Mouse (Mus musculus) midbrain, embryonic 15.5 days (tissue): Measurements from ENCODE around the gene Dnajc16. TPM values are rescaled to one million over a fixed set of nuclear protein-coding genes. Genes with fewer than 3 reads are reported as not detected.

Experiments
- ATAC-seq: fragments of 200-750 bp; cut with Nextera tagmentation; replicated peaks from 2 replicates; pipeline ENCODE4 v1.8.0; 2017; ENCODE audit warnings: moderate TSS enrichment
- H3K27ac ChIP-seq: fragments of 300-500 bp; sonication (generic); 2 replicates; pipeline ENCODE4 v1.5.1; 2015; ENCODE audit warnings: mild to moderate bottlenecking, inconsistent platforms
- H3K27me3 ChIP-seq: fragments of 300-500 bp; sonication (generic); replicated peaks from 2 replicates; pipeline ENCODE4 v1.6.1; 2015; ENCODE audit warnings: inconsistent platforms
- H3K36me3 ChIP-seq: fragments of 300-500 bp; sonication (generic); replicated peaks from 2 replicates; pipeline ENCODE4 v1.6.1; 2015; ENCODE audit warnings: inconsistent platforms
- H3K4me1 ChIP-seq: fragments of 300-500 bp; sonication (generic); 2 replicates; pipeline ENCODE4 v1.6.1; 2015; ENCODE audit warnings: inconsistent platforms
- H3K4me2 ChIP-seq: fragments of 300-500 bp; sonication (generic); 2 replicates; pipeline ENCODE4 v1.6.1; 2015; ENCODE audit warnings: inconsistent platforms, mild to moderate bottlenecking, moderate library complexity
- H3K4me3 ChIP-seq: fragments of 300-500 bp; sonication (generic); 2 replicates; pipeline ENCODE4 v1.5.1; 2015; ENCODE audit warnings: mild to moderate bottlenecking, inconsistent platforms
- H3K9ac ChIP-seq: fragments of 300-500 bp; sonication (generic); 2 replicates; pipeline ENCODE4 v1.6.1; 2015; ENCODE audit warnings: mild to moderate bottlenecking, inconsistent platforms
- H3K9me3 ChIP-seq: fragments of 300-500 bp; sonication (generic); 2 replicates; pipeline ENCODE4 v1.6.1; 2016; ENCODE audit warnings: inconsistent platforms
- WGBS: fragments of 180-500 bp; shearing (Covaris S2); methylation state at CpG from one replicate; pipeline ENCODE4 v1.1.7; 2015; ENCODE audit warnings: mixed read lengths; 5-methylcytosine and 5-hydroxymethylcytosine counted together
- polyA plus RNA-seq: library from polyadenylated mRNA; unstranded; fragments of >200 nt; fragmentation: Nextera tagmentation; extraction: Ambion mirVana; gene quantifications from 2 replicates; pipeline ENCODE4 v1.2.1, GENCODE M21; 2015

The Dnajc16 gene
- polyA plus RNA-seq, result 6.5 and 6.6 TPM in 2 replicates

DNA sequence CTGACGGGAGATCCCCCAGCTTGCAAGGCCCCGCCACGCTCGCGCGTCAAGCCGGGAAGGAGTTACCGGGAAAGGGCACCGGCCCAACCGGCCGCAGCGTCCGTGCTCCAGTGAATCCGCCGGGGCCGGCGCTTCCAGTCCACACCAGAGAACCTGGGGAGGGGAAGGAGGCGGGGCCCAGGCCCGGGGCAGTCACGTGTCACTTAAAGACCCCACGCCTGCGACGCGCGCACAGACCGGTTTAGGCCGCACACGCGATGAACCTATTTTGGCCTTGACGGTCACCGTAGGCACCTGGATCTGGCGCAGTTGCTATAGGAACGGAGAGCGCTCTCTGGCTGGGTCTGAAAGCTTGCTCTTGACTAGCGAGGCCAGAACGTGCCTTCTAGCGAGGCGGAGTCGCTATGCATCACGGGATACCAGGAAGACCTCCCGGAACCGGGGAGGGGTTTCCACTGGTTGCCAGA lies at the start of gene Dnajc16:
Gene Dnajc16, minus strand, starts transcription at position 408 of the 467 bp plus-strand sequence.
- Histone ChIP-seq H3K9me3 (no peaks in the 10 kb centered on the region), H3K4me3 (peak within 1 kb of the TSS; percentile 82), H3K27me3 (no peaks in the 10 kb centered on the region), H3K4me1 (peaks cover 28% of the 10 kb centered on the region), H3K27ac (peak within 1 kb of the TSS; percentile 86), H3K4me2 (peak within 1 kb of the TSS; percentile 85), H3K36me3 (0 out of 2 replicates have a peak, but pooled peaks cover 5% of the 10 kb centered on the region), H3K9ac (peak within 1 kb of the TSS; percentile 92)
- WGBS, result under 1% methylated on average over 42 of the region's 42 CpGs
- peak; percentile 93 for ATAC-seq

DNA sequence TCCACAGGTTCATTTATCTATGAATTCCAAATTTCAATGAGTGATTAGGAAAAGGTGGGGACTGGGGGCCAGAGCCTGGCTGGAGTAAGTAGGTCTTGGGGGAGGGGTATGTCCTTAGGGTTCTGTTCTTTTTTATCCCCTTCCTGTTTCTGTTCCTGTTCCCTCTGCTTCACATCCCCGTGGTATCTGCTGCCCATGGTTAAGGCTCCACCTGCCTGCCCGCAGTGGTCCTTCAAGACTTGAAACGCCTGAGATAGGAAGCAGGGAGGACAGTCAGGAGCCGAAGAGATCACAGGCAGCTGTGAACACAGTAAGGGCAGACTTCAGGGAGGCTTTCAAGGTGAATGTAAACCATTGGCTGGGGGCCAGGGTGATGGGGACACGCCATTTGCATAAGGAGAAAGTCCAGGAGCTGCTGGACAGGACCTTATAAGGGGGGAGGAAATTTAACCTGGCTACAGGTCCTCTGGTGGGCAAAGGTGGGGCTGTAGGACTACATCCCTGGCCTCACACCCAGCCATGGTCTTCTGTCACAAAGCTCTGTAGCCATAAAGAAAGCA lies 43.9 kb upstream of the Dnajc16 start:
- Histone ChIP-seq H3K9ac (no peak overlapping the region), H3K4me1 (no peaks in the 10 kb centered on the region), H3K27ac (no peak overlapping the region), H3K4me3 (no peak overlapping the region), H3K36me3 (no peaks in the 10 kb centered on the region), H3K9me3 (no peaks in the 10 kb centered on the region), H3K27me3 (no peaks in the 10 kb centered on the region), H3K4me2 (no peak overlapping the region)
- no peak for ATAC-seq
- WGBS, result 75% methylated on average over 5 of the region's 5 CpGs

GRCm38 (mm10) chr4:141833911-141834310 lies 43.2 kb upstream of the Dnajc16 start:
- Histone ChIP-seq H3K36me3 (no peaks in the 10 kb centered on the region), H3K4me2 (no peak overlapping the region), H3K27me3 (no peaks in the 10 kb centered on the region), H3K9ac (no peak overlapping the region), H3K4me1 (no peaks in the 10 kb centered on the region), H3K9me3 (no peaks in the 10 kb centered on the region), H3K27ac (no peak overlapping the region), H3K4me3 (no peak overlapping the region)
- ATAC-seq, result no peak
- 46% methylated on average over 1 of the region's 1 CpGs for WGBS

- Histone ChIP-seq H3K4me1 (no peaks in the 10 kb centered on the region), H3K4me3 (no peak overlapping the region), H3K9me3 (no peaks in the 10 kb centered on the region), H3K27ac (no peak overlapping the region), H3K4me2 (no peak overlapping the region), H3K9ac (no peak overlapping the region), H3K36me3 (no peaks in the 10 kb centered on the region), H3K27me3 (no peaks in the 10 kb centered on the region)
- WGBS, result 81% methylated on average over 7 of the region's 7 CpGs
- ATAC-seq, result no peak
Measured at GRCm38 (mm10) chr4:141831361-141831760, 40.6 kb upstream of the Dnajc16 start.

DNA sequence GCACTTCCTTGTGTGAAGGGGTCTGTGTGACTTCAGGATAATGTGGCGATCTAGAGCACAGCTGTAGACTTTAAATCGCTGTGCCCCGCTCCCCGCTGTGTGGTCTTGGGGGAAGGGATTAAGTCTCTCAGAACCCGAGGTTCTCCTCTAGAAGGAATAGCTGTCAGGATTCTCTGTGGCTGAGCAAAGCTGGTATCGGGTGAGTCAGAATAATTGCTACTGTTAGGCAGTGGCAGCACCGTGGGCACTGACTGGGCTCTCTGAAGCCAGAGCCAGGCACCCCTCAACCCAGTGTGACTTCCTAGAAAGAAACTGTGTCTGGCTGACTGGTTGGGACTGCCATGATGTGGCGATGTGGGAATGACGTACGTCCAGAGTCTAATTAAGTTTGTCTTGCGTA lies 39.6 kb upstream of the Dnajc16 start:
- H3K9me3 ChIP-seq, result no peaks in the 10 kb centered on the region
- H3K4me2 ChIP-seq, result no peak overlapping the region
- 43% methylated on average over 11 of the region's 11 CpGs for whole genome bisulfite sequencing
- no peak for ATAC-seq
- H3K36me3 ChIP-seq, result no peaks in the 10 kb centered on the region
- H3K4me3 ChIP-seq, result no peak overlapping the region
- no peak overlapping the region for H3K27ac ChIP-seq
- no peaks in the 10 kb centered on the region for H3K27me3 ChIP-seq
- no peaks in the 10 kb centered on the region for H3K4me1 ChIP-seq
- H3K9ac ChIP-seq, result no peak overlapping the region

DNA sequence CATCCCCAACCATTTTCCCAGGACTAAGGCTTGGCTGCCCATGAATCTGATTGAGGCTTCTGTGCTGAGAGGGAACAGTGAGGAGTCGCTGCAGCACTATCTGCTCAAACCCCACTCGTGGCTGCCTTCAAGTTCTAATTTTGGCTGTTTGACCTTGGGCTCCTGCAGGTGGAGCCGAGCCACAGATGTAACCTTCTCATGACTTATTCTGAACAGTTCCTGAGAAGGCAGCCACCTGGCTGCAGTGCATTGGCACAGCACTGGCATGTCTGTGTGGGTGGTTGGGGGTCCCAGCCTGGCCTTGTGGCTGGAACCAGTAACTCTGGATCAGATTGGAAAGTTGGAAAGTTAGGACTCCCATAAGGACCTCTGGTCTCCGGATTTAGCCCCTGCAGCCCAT lies 37.4 kb upstream of the Dnajc16 start:
- 86% methylated on average over 4 of the region's 4 CpGs for WGBS
- Histone ChIP-seq H3K9ac (no peak overlapping the region), H3K4me3 (no peak overlapping the region), H3K36me3 (no peaks in the 10 kb centered on the region), H3K4me1 (no peaks in the 10 kb centered on the region), H3K27me3 (no peaks in the 10 kb centered on the region), H3K27ac (no peak overlapping the region), H3K9me3 (no peaks in the 10 kb centered on the region), H3K4me2 (no peak overlapping the region)
- no peak for ATAC-seq

DNA sequence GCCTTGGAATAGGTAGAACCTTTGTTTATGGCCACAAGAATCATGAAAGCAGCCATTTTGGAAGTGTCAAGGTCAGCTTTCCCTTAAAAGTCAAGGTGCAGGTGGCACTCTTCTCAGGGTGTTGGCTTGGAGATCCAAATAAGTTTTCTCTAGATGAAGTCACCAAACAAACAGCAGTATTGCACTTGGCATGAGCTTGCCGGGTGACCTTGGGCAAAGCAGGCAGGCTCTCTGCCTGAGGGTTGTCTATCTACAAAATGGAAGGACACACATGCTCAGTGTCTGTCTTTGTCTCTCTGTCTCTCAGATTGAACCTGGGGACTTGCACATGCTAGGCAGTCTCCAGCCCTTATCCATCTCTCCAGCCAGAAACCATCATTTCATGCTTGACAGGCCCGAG lies 36.7 kb upstream of the Dnajc16 start:
- Histone ChIP-seq H3K4me3 (no peak overlapping the region), H3K9ac (no peak overlapping the region), H3K36me3 (no peaks in the 10 kb centered on the region), H3K27ac (no peak overlapping the region), H3K4me2 (no peak overlapping the region), H3K27me3 (no peaks in the 10 kb centered on the region), H3K9me3 (no peaks in the 10 kb centered on the region), H3K4me1 (no peaks in the 10 kb centered on the region)
- no peak for ATAC-seq
- 98% methylated on average over 2 of the region's 2 CpGs for WGBS

DNA sequence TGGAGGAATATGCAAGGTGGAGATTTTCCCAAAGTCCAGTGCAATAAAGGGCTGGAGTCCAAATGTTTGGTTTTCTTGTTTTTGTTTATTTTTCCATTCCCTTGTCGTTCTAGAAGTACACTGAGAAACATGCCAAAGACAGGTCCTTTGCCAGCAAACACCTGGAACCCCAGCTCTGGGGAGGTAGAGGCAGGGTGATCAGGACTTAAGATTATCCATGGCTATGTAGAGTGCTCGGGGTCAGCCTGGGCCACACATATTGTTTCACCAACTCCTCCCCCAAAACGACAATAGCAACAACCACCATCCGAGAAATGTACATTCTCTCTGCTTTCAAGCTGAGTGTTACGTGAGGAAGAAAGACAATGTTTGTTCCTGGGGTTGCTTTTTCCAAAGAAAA lies 35.3 kb upstream of the Dnajc16 start, which contains the start of gene Cela2a:
Gene Cela2a, minus strand, starts transcription at position 101 of the 400 bp plus-strand sequence.
- ATAC-seq, result no peak
- no peaks in the 10 kb centered on the region for H3K27me3 ChIP-seq
- WGBS, result 59% methylated on average over 5 of the region's 5 CpGs
- no peaks in the 10 kb centered on the region for H3K36me3 ChIP-seq
- no peak within 1 kb of the TSS for H3K9ac ChIP-seq
- no peak within 1 kb of the TSS for H3K27ac ChIP-seq
- H3K4me1 ChIP-seq, result no peaks in the 10 kb centered on the region
- H3K4me3 ChIP-seq, result no peak within 1 kb of the TSS
- no peaks in the 10 kb centered on the region for H3K9me3 ChIP-seq
- H3K4me2 ChIP-seq, result no peak within 1 kb of the TSS

DNA sequence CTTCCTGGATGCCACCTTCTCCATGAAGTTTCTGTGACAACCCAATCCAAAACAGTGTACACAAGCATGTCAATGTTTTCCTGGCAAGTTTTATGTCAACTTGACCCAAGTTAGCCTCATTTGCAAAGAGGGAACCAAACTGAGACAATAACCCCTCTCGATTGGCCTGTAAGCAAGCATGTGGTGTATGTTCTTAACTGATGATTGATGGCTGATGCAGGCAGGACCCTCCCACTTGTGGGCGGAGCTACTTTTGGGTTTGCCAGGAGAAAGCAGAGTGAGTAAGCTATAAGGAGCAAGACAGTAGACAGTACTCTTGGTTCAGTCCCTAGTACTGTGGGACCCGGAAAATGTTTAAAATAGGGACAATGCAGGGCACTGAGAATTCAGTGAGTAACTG lies 32.2 kb upstream of the Dnajc16 start:
- no peak overlapping the region for H3K4me3 ChIP-seq
- no peak overlapping the region for H3K27ac ChIP-seq
- 64% methylated on average over 3 of the region's 3 CpGs for WGBS
- no peak overlapping the region for H3K9ac ChIP-seq
- H3K4me1 ChIP-seq, result no peaks in the 10 kb centered on the region
- no peaks in the 10 kb centered on the region for H3K9me3 ChIP-seq
- H3K4me2 ChIP-seq, result no peak overlapping the region
- H3K36me3 ChIP-seq, result no peaks in the 10 kb centered on the region
- H3K27me3 ChIP-seq, result no peaks in the 10 kb centered on the region
- ATAC-seq, result no peak

DNA sequence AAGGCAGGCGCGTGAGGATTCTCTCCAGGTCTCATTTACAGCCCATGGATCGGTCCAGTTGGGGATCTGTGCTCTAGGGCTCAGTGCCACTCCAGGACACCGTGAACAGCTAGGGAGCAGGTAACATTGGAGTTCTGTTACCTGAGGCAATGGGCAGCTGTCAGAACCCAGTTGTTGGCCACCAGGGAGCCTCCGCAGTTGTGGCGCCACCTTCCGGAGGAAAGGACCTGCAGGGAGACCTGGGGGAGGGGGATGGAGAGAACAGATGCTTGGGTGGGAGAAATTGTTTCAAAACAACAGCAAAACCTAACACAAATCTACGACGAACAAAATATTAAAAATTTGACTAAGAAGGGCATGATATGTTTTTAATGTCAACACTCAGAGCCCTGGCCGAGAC lies 31.4 kb upstream of the Dnajc16 start:
- H3K9ac ChIP-seq, result no peak overlapping the region
- H3K27ac ChIP-seq, result no peak overlapping the region
- 80% methylated on average over 10 of the region's 10 CpGs for WGBS
- H3K4me2 ChIP-seq, result no peak overlapping the region
- no peak overlapping the region for H3K4me3 ChIP-seq
- no peak for ATAC-seq
- H3K4me1 ChIP-seq, result no peaks in the 10 kb centered on the region
- no peaks in the 10 kb centered on the region for H3K9me3 ChIP-seq
- H3K27me3 ChIP-seq, result no peaks in the 10 kb centered on the region
- H3K36me3 ChIP-seq, result no peaks in the 10 kb centered on the region

- Histone ChIP-seq H3K4me3 (no peak overlapping the region), H3K9me3 (no peaks in the 10 kb centered on the region), H3K27ac (no peak overlapping the region), H3K27me3 (no peaks in the 10 kb centered on the region), H3K4me1 (no peaks in the 10 kb centered on the region), H3K9ac (no peak overlapping the region), H3K4me2 (no peak overlapping the region), H3K36me3 (no peaks in the 10 kb centered on the region)
- WGBS, result 81% methylated on average over 3 of the region's 3 CpGs
- no peak for ATAC-seq
Measured at GRCm38 (mm10) chr4:141821178-141821577, 30.4 kb upstream of the Dnajc16 start.

GRCm38 (mm10) chr4:141819316-141819715 lies 28.6 kb upstream of the Dnajc16 start:
- Histone ChIP-seq H3K4me1 (no peaks in the 10 kb centered on the region), H3K36me3 (no peaks in the 10 kb centered on the region; the same call in 1 of the 2 replicates), H3K4me2 (no peak overlapping the region), H3K27ac (no peak overlapping the region), H3K4me3 (no peak overlapping the region), H3K27me3 (no peaks in the 10 kb centered on the region), H3K9me3 (no peaks in the 10 kb centered on the region), H3K9ac (no peak overlapping the region)
- 94% methylated on average over 7 of the region's 7 CpGs for WGBS
- ATAC-seq, result no peak

DNA sequence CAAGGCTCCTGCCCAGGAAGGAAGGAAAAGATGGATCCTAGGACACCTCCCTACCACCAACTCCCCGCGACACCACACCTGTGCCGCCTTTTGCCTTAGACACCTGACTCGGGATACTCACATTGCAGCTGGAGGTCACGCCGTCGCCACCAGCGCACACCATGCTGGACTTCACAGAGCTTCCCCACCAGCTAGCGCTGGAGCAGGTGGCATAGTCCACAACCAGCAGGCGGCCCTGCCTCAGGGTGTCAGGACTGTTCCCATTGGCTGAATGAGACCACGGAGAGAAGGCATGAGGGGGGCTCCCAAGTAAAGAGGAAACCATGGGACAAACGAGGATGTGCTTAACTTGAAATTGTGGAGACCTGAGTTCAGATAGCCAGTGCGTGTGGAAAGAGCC lies 28.1 kb upstream of the Dnajc16 start:
- ATAC-seq, result no peak
- Histone ChIP-seq H3K27ac (no peak overlapping the region), H3K4me2 (no peak overlapping the region), H3K27me3 (no peaks in the 10 kb centered on the region), H3K36me3 (peaks cover 2% of the 10 kb centered on the region; the same call in 1 of the 2 replicates), H3K9me3 (no peaks in the 10 kb centered on the region), H3K9ac (no peak overlapping the region), H3K4me3 (no peak overlapping the region), H3K4me1 (no peaks in the 10 kb centered on the region)
- WGBS, result 88% methylated on average over 13 of the region's 13 CpGs
